Mouse (Mus musculus): ENCODE measurements around the gene Wdr66. TPM values are rescaled to one million over a fixed set of nuclear protein-coding genes. Genes with fewer than 3 reads are reported as not detected.
A peak's percentile ranks its signal among the peaks of the same experiment; 100 is the strongest.

Gene Wdr66
- polyA plus RNA-seq, 1 experiment: not detected

DNA sequence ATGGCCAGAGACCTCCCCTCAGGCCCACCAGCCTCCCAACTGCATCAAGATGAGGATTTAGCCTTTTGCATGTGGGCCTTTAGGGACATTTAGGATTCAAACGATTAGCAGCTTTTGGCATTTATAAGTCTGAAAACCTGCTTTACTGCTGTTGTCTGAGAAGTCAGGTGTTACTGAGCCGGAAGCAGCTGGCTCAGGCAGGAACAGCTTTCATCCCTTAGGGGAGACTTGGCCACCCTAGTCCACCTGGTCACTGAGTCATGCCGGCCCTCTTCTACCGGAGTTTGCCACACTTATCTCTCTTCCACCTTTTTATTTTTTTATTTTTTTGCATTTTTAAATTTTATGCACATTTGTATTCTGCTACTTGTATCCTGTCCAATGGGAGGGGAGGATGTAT lies 105.4 kb downstream of the Wdr66 start:
- WGBS: 87% methylated on average over 4 of the region's 4 CpGs
- Histone ChIP-seq H3K4me3 (ENCODE audit: insufficient read depth, low read depth, low read length) (no peak overlapping the region), H3K4me1 (ENCODE audit: control insufficient read depth, insufficient read depth, low read length) (peaks cover 12% of the 10 kb centered on the region), H3K27ac (ENCODE audit: insufficient read depth, low read depth, low read length) (no peak overlapping the region)
- TF ChIP-seq POLR2A (IDR thresholded peaks at IDR 0.05; ENCODE audit: insufficient read depth, low read depth, low read length) (no peak), CTCF (IDR thresholded peaks at IDR 0.05; ENCODE audit: insufficient read depth, low read depth, low read length) (no peak)

DNA sequence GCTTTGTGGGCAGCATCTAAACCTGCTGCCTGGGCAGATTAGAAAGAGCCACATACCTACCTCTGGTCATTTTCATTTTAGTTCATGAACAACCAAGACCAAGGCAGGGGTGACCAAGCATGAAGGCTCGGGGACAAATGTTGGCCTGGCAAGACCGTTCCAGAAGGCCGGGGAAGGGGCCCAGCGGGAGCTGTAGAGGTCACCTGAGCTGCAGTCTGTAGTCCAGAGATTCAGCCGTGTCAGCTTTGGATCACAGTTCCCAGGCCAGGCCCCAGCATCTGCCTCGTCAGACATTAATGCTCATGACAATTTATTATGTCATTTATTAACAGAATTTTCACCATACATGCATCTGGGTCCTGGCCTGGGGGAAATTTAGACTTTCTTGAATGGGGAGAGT lies 107.5 kb downstream of the Wdr66 start:
- 88% methylated on average over 6 of the region's 6 CpGs for WGBS
- TF ChIP-seq CTCF (IDR thresholded peaks at IDR 0.05; ENCODE audit: insufficient read depth, low read depth, low read length) (no peak), POLR2A (IDR thresholded peaks at IDR 0.05; ENCODE audit: insufficient read depth, low read depth, low read length) (no peak)
- Histone ChIP-seq H3K27ac (ENCODE audit: insufficient read depth, low read depth, low read length) (no peak overlapping the region), H3K4me1 (ENCODE audit: control insufficient read depth, insufficient read depth, low read length) (peaks cover 7% of the 10 kb centered on the region), H3K4me3 (ENCODE audit: insufficient read depth, low read depth, low read length) (no peak overlapping the region)

DNA sequence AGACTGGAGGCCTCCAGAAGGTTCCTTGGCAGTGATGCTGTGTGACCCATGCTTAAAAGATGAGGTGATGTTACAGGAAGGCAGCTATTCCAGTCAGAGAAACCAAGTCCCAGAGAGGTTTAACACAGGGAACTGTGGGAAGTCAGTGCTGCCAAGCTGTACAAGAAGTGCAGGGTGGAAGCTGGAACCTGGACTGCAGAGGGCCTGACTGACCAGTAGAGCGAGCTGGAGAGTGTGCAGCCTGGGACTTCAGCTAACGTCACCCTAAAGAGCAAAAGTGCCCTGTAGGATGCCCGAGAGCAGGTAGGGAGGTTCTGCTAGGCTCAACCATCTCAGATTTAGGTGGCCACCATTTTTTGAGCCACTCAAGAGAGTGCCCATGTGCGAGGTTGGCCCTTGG lies 111.0 kb downstream of the Wdr66 start:
- WGBS: 86% methylated on average over 4 of the region's 4 CpGs
- TF ChIP-seq CTCF (IDR thresholded peaks at IDR 0.05; ENCODE audit: insufficient read depth, low read depth, low read length) (no peak), POLR2A (IDR thresholded peaks at IDR 0.05; ENCODE audit: insufficient read depth, low read depth, low read length) (no peak)
- Histone ChIP-seq H3K4me1 (ENCODE audit: control insufficient read depth, insufficient read depth, low read length) (peaks cover 11% of the 10 kb centered on the region), H3K4me3 (ENCODE audit: insufficient read depth, low read depth, low read length) (no peak overlapping the region), H3K27ac (ENCODE audit: insufficient read depth, low read depth, low read length) (no peak overlapping the region)

DNA sequence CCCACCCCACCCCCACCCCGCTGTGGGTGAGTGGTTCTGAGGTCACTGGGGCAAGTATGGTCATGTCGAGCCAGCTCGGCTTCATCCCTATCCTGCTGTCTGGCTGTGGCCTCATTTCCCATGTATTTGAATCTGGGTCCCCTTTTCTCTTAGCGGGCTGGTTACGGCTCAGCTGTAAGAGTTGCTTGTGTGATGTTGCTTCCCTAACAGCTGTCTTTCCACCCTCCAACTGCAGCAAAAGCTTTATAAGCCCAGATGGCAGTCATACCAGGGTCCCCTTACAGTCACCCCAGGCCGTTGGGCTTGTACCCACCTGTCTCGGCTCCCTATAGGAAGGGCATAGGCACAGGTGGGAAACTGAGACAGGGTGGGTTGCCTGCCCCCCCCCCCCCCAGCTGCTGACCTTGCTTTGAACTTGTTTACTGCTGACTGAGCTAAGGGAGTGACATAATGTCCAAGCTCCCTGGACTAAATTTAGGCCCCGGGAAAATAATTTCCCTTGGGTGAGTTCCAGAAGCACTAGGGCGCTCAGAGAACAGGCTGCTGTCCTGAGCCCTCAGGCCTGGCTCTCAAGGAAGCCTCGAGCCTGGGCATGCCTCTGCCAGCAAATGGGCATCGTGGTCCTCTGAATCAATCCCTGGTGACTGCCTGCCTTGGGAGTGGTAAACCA lies 112.5 kb downstream of the Wdr66 start:
- H3K4me1 ChIP-seq (ENCODE audit: control insufficient read depth, insufficient read depth, low read length): peaks cover 11% of the 10 kb centered on the region
- 60% methylated on average over 11 of the region's 11 CpGs for WGBS
- peak overlapping the region; percentile 40 for H3K27ac ChIP-seq (ENCODE audit: insufficient read depth, low read depth, low read length)
- TF ChIP-seq POLR2A (IDR thresholded peaks at IDR 0.05; ENCODE audit: insufficient read depth, low read depth, low read length) (no peak), CTCF (IDR thresholded peaks at IDR 0.05; ENCODE audit: insufficient read depth, low read depth, low read length) (no peak)
- no peak overlapping the region for H3K4me3 ChIP-seq (ENCODE audit: insufficient read depth, low read depth, low read length)

DNA sequence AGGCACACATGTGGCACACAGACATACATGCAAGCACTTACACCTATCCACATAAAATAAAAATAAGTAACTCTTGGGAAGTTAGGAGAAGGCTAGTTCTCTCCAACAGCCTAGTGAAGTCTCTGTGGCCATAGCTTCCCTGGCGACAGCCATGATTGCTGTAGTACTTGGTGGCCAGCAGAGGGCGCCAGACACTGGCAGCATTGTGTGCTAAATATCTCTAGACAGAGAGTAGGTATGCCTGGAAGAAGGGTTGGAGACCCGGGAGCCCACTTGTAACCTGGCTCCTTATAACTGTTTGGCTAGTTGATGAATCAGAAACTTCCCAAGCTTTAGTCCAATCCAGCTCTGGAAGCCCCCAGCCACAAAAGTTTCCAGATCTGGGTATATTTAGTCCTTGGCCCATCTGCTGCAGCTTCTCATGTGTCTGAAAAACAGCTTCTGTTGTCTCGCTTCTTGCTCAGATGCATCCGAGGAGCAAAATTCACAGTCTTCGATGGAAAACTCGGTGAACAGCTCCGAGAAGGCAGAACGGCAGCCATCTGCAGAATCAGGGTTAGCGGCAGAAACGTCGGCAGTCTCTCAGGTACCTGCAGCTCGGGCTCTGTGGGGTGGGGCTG lies 117.1 kb downstream of the Wdr66 start:
- 74% methylated on average over 13 of the region's 13 CpGs for WGBS
- Histone ChIP-seq H3K27ac (ENCODE audit: insufficient read depth, low read depth, low read length) (no peak overlapping the region), H3K4me3 (ENCODE audit: insufficient read depth, low read depth, low read length) (no peak overlapping the region), H3K4me1 (ENCODE audit: control insufficient read depth, insufficient read depth, low read length) (peaks cover 7% of the 10 kb centered on the region)
- TF ChIP-seq CTCF (IDR thresholded peaks at IDR 0.05; ENCODE audit: insufficient read depth, low read depth, low read length) (no peak), POLR2A (IDR thresholded peaks at IDR 0.05; ENCODE audit: insufficient read depth, low read depth, low read length) (no peak)

DNA sequence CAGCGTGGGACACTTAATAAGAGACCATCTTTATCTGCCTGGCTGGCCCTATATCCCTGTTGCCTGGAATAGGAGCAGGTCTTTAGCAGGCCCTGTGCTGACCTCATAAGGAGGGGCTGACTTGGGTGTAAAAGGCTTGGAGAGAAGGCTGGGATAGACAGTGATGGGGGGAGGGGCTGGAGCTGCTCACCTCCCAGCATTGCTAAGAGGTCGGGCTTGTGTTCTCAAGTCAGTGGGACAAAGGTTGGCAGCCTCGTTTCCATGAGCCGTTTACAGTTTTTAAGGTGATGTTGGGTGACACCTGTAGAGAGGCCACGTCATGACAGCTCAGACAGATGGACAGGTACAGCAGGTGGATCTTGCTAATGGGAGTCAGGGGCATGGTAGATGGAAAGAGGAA lies 118.1 kb downstream of the Wdr66 start:
- no peak overlapping the region for H3K27ac ChIP-seq (ENCODE audit: insufficient read depth, low read depth, low read length)
- TF ChIP-seq CTCF (IDR thresholded peaks at IDR 0.05; ENCODE audit: insufficient read depth, low read depth, low read length) (no peak), POLR2A (IDR thresholded peaks at IDR 0.05; ENCODE audit: insufficient read depth, low read depth, low read length) (no peak)
- H3K4me3 ChIP-seq (ENCODE audit: insufficient read depth, low read depth, low read length): no peak overlapping the region
- WGBS: 87% methylated on average over 5 of the region's 5 CpGs
- H3K4me1 ChIP-seq (ENCODE audit: control insufficient read depth, insufficient read depth, low read length): no peaks in the 10 kb centered on the region

DNA sequence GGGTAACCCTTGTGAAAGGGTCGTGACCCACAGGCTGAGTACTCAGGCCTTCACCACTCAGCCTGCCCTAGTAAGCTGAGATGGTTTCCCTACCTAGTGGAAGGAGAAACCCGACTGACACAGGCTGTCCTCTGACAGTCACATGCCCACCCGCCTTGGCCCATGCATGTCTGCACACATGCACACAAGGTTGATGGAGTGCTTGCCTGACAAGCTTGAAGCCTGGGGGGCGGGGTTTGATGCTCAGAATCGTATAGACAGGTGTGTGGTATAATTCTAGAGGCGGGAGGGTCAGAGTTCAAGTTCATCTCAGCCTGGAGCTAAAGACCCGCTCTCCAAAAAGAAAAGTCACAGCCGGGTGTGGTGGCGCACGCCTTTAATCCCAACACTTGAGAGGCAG lies 123.4 kb downstream of the Wdr66 start:
- TF ChIP-seq POLR2A (IDR thresholded peaks at IDR 0.05; ENCODE audit: insufficient read depth, low read depth, low read length) (no peak), CTCF (IDR thresholded peaks at IDR 0.05; ENCODE audit: insufficient read depth, low read depth, low read length) (no peak)
- 93% methylated on average over 10 of the region's 10 CpGs for WGBS
- peaks cover 8% of the 10 kb centered on the region for H3K4me1 ChIP-seq (ENCODE audit: control insufficient read depth, insufficient read depth, low read length)

DNA sequence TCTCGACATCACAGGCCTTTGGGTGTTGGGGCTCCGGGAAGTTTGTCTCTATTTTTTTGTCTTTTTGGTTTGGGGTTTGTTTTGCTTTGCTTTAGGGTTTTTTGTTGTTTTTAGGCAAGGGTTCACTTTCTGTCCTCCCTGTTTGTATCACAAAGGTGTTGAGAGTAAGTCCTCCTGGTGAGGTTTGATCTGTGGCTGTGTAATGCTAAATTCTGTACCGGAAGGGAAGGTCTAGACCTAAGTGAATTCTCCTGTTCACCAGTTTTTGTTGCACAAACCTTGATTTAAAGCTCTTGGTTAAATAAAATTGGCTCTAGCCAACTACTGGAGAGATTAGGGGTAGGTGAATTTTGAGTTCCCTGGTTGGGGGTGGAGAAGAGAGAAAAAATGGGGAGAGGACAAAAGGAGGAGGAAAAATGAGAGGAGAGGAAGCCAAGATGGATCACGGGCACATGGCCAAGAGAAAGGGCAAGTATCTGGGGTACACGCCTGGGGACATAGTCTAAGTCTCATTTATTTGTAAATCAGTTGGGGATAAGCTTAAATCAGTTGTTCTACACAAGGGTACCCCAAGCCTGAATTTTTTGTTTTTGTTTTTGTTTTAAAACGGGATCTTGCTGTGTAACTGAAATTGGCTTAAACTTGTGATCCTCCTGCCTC lies 124.0 kb downstream of the Wdr66 start:
- TF ChIP-seq CTCF (IDR thresholded peaks at IDR 0.05; ENCODE audit: insufficient read depth, low read depth, low read length) (no peak), POLR2A (IDR thresholded peaks at IDR 0.05; ENCODE audit: insufficient read depth, low read depth, low read length) (no peak)
- 82% methylated on average over 6 of the region's 6 CpGs for WGBS
- Histone ChIP-seq H3K4me1 (ENCODE audit: control insufficient read depth, insufficient read depth, low read length) (peaks cover 8% of the 10 kb centered on the region), H3K27ac (ENCODE audit: insufficient read depth, low read depth, low read length) (no peak overlapping the region), H3K4me3 (ENCODE audit: insufficient read depth, low read depth, low read length) (no peak overlapping the region)

More for the DNA sequence above, 123.4 kb downstream of the Wdr66 start:
- H3K4me3 ChIP-seq (ENCODE audit: insufficient read depth, low read depth, low read length): no peak overlapping the region
- H3K27ac ChIP-seq (ENCODE audit: insufficient read depth, low read depth, low read length): no peak overlapping the region

DNA sequence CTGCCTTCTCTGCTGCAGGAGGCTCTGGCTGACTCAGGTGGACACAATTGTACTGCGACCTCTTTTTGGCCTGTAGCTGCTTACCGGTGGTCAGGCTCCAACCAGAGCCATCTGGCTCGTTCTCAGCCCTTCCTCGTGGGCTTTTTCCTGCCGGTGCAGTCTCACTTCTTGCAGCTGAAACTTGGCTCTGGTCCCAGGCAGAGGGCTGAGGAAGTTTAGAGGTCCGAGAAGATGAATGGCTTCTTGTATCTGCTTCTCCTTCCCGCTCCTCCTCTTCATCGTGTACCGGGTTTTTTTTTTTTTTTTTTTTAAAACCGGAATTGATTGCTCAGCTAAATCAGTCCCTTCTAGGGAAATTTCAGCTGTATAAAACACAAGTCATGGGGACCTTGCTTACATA lies 124.7 kb downstream of the Wdr66 start:
- Histone ChIP-seq H3K4me3 (ENCODE audit: insufficient read depth, low read depth, low read length) (no peak overlapping the region), H3K4me1 (ENCODE audit: control insufficient read depth, insufficient read depth, low read length) (peaks cover 8% of the 10 kb centered on the region), H3K27ac (ENCODE audit: insufficient read depth, low read depth, low read length) (no peak overlapping the region)
- WGBS: 16% methylated on average over 10 of the region's 10 CpGs
- TF ChIP-seq CTCF (IDR thresholded peaks at IDR 0.05; ENCODE audit: insufficient read depth, low read depth, low read length) (no peak), POLR2A (IDR thresholded peaks at IDR 0.05; ENCODE audit: insufficient read depth, low read depth, low read length) (no peak)

Other genes starting within 250 kb of the Wdr66 start
- not detected in 2 replicates for gene Orai1, start 237.0 kb upstream of the Wdr66 start, polyA plus RNA-seq (2012; ENCODE audit: insufficient read depth, insufficient read length, low replicate concordance, missing spikeins)
- not detected in 2 replicates for gene Morn3, start 205.1 kb upstream of the Wdr66 start, polyA plus RNA-seq (2012; ENCODE audit: insufficient read depth, insufficient read length, low replicate concordance, missing spikeins)
- gene Tmem120b, start 183.7 kb upstream of the Wdr66 start, polyA plus RNA-seq (2012; ENCODE audit: insufficient read depth, insufficient read length, low replicate concordance, missing spikeins): not detected in 2 replicates
- not detected in 2 replicates for gene Rhof, start 119.4 kb upstream of the Wdr66 start, polyA plus RNA-seq (2012; ENCODE audit: insufficient read depth, insufficient read length, low replicate concordance, missing spikeins)
- not detected in 2 replicates for gene Setd1b, start 109.9 kb upstream of the Wdr66 start, polyA plus RNA-seq (2012; ENCODE audit: insufficient read depth, insufficient read length, low replicate concordance, missing spikeins)
- not detected in 2 replicates for gene Psmd9, start 82.7 kb upstream of the Wdr66 start, polyA plus RNA-seq (2012; ENCODE audit: insufficient read depth, insufficient read length, low replicate concordance, missing spikeins)
- not detected in 2 replicates for gene Hpd, start 69.4 kb upstream of the Wdr66 start, polyA plus RNA-seq (2012; ENCODE audit: insufficient read depth, insufficient read length, low replicate concordance, missing spikeins)
- gene Bcl7a, start 91.7 kb downstream of the Wdr66 start, polyA plus RNA-seq (2012; ENCODE audit: insufficient read depth, insufficient read length, low replicate concordance, missing spikeins): not detected in 2 replicates
- gene Mlxip, start 142.7 kb downstream of the Wdr66 start, polyA plus RNA-seq (2012; ENCODE audit: insufficient read depth, insufficient read length, low replicate concordance, missing spikeins): not detected in 2 replicates
- gene Lrrc43, start 237.2 kb downstream of the Wdr66 start, polyA plus RNA-seq (2012; ENCODE audit: insufficient read depth, insufficient read length, low replicate concordance, missing spikeins): not detected in 2 replicates
- not detected in 2 replicates for gene Il31, start 237.4 kb downstream of the Wdr66 start, polyA plus RNA-seq (2012; ENCODE audit: insufficient read depth, insufficient read length, low replicate concordance, missing spikeins)

Measured in olfactory bulb, adult 2 months (tissue).